Mouse (Mus musculus) activated CD4-positive, CD25-positive, alpha-beta regulatory T cell, adult 4 months (primary cell): ENCODE results near the gene 4933415A04Rik. TPM values are rescaled to one million over a fixed set of nuclear protein-coding genes. Genes with fewer than 3 reads are reported as not detected.

Source experiments
- ATAC-seq: one replicate; pipeline ENCODE4 v1.8.0; 2017
- polyA plus RNA-seq, 2 experiments: library from polyadenylated mRNA; unstranded; fragments of 100-300 nt; shearing (Covaris generic); gene quantifications; one replicate each; pipeline ENCODE4 v1.2.1; 2017

4933415A04Rik gene
- not detected for polyA plus RNA-seq

DNA sequence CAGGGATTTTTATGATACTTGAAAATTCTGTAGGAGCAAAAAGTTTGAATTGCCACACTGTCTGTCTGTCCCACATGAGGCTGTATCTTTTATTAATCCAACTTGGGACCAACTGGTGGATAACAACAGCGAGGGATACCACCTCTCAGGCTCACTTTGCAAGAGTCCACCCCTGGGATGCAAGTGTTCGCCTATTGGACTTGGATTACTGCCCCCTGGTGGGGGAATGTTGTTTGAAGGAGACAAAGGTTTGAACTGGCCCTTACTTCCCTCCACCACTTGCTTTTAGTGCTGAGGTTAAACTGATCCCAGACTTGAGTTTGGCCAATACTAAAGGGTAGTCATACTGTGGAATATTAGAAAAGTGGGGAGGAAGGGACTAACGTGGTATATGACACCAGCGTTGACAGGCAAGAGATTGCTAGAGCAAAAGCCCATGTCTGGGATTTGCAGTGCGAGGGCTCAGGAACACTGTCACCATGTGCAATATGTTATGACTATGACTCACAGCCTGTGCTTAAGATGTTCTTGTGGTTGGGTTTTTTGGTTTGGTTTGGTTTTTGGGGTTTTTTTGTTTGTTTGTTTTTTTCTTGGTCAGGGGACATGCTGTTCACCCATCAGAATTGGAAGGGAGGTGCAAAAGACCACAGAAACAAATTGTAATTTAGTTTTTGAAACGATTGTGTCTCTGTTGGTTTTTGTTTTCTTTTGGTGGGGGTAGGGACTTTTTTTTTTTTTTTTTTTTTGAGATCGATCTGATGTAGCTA lies at the start of gene 4933415A04Rik:
Gene 4933415A04Rik (plus strand): TSS at position 717 of the 767 bp plus-strand sequence.
- ATAC-seq = no peak

DNA sequence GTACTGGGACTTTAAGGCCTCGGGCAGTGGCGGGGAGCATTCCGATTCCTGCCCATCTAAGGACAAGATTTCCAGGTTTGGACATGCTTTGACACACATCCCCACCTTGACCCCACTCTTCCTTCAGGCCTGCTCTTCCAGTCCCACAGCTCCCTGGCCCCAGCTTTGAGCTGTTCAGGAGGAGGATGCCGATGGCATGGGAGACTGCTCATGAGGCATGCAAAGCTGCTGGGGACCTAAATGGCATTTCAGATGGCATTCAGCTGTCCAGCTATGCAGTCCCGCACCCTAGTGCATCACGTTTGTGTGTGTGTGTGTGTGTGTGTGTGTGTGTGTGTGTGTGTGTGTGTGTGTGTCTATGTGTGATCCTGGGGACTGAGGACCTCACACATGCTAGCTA lies 49.8 kb upstream of the 4933415A04Rik start:
- ATAC-seq = no peak

DNA sequence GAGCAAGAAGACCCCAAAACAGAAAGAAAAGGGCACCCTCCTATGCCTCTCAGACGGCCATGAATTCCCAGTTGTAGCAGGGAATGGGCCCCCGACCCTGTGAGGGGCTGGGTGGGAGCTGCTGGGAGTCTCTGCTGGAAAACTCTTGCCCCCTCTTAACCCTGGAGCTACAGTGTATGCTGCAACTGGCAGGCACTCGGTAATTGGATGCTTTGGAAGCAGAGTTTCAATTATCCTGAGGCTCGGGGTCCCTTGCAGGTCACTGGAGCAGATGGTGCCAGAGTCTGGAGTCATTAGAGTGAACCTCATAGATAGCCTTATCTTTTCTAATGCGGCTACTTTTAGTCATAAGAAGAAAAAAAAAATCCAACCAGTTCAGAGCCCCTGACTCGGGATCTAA lies 47.0 kb upstream of the 4933415A04Rik start:
- no peak for ATAC-seq

GRCm38 (mm10) chr11:43543711-43544466 lies 43.0 kb upstream of the 4933415A04Rik start:
- no peak for ATAC-seq

- no peak for ATAC-seq
Measured at GRCm38 (mm10) chr11:43544819-43545218, 42.0 kb upstream of the 4933415A04Rik start.

DNA sequence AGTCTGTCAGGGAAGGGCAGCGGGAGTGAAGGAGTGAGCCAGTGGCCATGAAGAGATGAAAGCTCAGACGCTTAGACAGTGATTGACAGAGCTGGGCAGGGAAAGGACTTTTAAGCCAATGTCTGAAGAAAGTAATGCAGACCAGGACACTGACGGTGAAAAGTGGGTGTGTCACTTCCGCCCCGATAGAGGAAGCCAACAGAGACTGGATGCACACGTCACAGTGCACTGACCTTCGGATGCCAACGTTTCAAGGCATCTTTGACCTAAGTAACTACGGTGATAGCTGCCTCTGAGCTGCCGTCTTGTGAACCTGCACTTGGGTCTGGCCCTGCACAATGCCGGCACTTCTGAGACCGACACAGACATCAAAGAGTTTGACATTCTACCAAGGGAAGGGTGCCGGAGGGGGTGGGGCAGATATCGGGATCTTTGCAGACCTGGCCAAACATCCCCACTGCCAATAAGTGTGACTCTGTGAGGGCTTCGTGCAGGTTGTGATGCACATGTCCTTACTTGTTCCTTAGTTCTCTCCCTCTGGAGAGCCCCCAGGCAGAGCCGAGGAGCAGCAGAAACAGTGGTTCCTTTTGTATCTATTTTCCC lies 40.9 kb upstream of the 4933415A04Rik start:
- ATAC-seq = no peak

GRCm38 (mm10) chr11:43546678-43547077 lies 40.2 kb upstream of the 4933415A04Rik start:
- no peak for ATAC-seq

- ATAC-seq = no peak
Measured at GRCm38 (mm10) chr11:43548148-43548547, 38.7 kb upstream of the 4933415A04Rik start.

DNA sequence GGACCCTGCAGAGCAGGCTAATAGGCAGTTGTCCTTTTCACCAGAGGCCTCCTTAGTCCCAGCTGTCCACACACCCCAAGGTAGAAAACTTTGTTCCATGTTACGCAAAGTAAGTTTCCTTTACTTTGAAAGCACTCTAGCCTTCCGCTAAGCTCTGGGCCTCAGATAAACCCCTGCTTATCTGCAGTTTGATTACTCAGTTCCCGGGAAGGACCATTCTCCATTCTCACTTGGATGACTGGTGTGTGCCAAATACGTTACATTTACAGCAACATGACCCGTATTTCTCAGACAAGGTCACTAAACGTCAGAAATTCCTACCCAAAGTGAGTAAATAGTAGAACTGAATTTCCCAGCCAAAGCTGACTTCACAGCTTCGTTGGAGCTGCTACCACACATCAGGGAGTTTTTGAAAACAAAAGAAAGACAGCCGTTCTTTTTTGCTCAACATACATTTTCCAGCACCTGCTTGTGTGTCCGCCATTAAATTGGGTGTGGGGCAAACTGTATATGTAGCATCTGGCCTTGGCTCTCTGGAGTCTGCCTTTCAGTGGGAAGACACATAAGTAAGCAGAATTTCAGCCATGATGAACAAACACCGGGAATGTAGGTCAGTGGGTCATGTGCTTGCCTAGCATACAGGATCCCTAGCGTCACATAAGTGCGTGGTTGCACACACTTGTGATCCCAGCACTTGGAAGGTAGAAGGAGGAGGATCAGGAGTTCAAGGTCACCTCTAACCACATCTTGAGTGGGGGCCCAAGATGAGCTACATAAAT lies 38.0 kb upstream of the 4933415A04Rik start:
- ATAC-seq = no peak

- ATAC-seq = no peak
Measured at GRCm38 (mm10) chr11:43549701-43550100, 37.1 kb upstream of the 4933415A04Rik start.

- no peak for ATAC-seq
Measured at GRCm38 (mm10) chr11:43551756-43552155, 35.1 kb upstream of the 4933415A04Rik start.

GRCm38 (mm10) chr11:43552675-43553074 lies 34.2 kb upstream of the 4933415A04Rik start:
- ATAC-seq = no peak

GRCm38 (mm10) chr11:43556538-43556937 lies 30.3 kb upstream of the 4933415A04Rik start:
- ATAC-seq = no peak

DNA sequence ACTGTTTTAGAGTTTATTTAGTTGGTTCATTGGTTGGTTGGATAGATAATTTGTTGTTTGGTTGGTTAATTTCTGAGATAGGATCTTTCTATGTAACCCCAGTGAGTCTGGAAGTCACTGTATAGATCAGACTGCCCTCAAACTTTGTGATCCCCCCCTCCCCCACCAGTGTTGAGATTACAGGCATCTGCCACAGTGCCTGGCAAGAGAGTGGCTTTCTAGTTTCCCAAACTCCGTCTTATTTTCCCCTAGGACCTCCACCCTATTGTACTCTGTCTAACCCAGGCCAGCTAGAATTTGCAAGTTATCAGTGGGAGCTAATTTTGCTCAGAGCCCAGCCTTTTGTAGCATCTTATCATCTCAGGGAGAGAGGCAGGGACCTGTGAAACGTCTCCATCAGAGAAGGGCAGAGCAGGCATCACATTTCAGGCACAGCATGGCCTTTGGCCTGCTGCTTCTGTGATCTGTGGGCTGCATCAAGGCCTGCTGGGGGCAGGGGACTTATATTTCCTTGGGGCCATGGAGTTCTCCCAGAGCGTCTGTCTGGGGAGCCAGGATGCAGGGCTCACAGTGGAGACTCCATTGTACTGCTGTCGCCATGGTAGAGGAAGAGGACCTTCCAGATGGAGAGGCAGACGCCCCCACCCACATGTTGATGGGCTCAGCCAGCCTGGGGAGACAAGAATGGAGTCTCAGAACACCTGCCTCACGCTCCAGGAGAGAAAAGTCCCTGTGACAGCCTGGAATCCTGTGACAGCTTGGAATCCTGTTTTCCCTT lies 27.1 kb upstream of the 4933415A04Rik start:
- ATAC-seq = no peak

GRCm38 (mm10) chr11:43563654-43564244 lies 23.1 kb upstream of the 4933415A04Rik start:
- no peak for ATAC-seq

DNA sequence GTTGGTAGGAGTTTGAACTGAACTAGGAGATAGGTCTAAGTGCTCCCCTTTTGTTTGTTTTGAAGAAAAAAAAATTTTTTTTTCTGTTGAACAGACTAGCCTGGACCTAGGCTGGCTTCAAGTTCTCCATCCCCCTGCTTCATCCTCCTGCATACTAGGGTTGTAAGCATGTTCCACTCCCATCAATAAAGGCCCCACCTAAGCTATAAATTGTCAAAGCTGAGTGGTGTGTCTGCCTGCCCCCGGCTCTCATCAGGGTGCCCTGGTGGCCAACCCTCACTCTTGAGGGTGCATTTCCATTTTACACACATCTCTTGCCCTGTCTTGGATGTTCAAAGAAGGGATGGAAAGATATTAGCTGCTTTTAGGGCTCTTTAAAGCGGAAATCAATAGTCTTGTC lies 21.4 kb upstream of the 4933415A04Rik start:
- ATAC-seq = no peak

DNA sequence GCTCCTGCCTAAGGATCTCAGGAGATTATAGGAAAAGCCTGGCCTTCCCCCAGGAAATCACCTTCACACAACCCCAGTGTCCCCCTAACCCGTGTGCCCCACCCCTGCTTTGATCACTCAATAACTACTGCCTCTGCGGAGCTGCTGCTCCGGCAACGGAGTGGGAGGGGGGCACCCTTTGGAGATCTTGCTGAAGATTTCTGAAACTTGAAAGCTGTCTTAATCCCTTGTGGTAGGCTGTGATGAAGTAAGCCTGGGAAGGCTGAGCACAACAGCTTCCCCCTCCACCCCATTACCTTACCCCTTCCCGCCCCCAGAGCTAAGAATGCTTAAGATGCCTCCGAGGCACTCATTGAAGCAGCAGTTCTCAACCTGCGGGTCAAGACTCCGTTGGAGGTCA lies 21.0 kb upstream of the 4933415A04Rik start:
- no peak for ATAC-seq

- ATAC-seq = no peak
Measured at GRCm38 (mm10) chr11:43566696-43567095, 20.1 kb upstream of the 4933415A04Rik start.

DNA sequence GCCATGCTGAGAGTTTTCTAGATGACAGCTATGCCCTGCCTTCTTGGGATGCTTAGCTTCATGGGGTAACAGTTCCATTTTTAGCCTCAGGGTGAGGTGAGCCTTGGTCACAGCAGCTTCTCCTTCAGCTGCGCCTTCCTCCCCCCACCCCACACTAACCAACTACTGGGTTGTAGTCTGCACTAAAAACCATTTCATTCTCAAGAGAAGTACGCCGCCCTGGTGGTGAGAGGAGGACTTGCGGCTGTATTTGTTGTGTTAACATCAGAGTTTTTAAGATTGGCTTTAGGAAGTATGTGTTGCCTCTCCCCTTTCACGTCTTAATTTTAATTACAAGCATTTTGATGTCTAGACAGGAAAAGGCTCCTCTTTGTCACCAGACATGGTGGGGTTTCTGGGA lies 18.6 kb upstream of the 4933415A04Rik start:
- ATAC-seq = no peak

DNA sequence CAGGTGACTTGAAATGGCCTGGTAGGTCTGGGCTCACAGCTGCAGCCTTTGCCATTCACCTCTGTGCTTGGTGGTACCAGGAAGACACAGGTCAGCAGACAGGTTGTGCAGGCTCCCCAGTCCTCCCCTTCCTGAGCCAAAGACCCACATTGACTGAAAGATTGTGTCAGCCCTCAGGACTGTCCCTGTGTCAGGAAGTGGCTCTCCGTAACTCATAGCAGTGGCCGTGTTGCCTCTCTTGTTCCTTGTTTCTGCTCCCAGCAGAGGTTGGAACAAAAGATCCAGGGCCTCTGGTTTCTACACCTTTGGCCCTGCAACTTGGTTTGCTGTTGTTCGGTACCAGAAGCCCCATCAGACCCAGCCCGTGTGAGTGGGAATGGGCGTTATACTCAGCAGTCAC lies 17.7 kb upstream of the 4933415A04Rik start:
- no peak for ATAC-seq

GRCm38 (mm10) chr11:43569595-43569994 lies 17.2 kb upstream of the 4933415A04Rik start:
- no peak for ATAC-seq

DNA sequence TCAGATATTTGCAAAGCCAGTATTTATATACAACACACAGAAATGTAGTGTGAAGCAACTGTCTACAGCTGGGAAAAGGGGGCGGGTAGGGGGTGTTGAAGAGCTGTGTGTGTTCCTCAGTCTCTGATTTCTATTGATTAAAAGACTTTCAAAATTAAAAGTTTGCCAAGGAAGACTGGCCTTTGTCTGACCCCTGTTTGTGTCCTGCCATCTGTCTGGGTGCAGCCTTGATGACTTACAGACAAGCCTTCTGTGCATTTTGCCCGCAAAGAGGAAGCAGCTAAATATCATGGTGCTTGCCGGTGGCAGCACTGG lies 11.8 kb upstream of the 4933415A04Rik start:
- no peak for ATAC-seq
